Mouse (Mus musculus) kidney, postnatal 14 days (tissue): ENCODE measurements at regions not wholly inside any gene's neighbourhood (a gene's known extent, or its start where the extent isn't known, plus 50 kb on each side); places are given as distances from the start of the nearest gene placed in this dataset.

Experiments
- DNase-seq: peaks from one replicate; pipeline ENCODE4 v3.0.0; 2022; ENCODE audit warnings: mixed read lengths

- no peak for DNase-seq
Measured at GRCm38 (mm10) chr7:69326311-69326710, 577.3 kb upstream of the Arrdc4 start.

- DNase-seq: no peak
Measured at GRCm38 (mm10) chr7:69277056-69277705, 528.1 kb upstream of the Arrdc4 start.

- DNase-seq: no peak
Measured at GRCm38 (mm10) chr7:69276376-69277055, 527.5 kb upstream of the Arrdc4 start.

- DNase-seq: no peak
Measured at GRCm38 (mm10) chr7:69273670-69274069, 524.6 kb upstream of the Arrdc4 start.

- DNase-seq: no peak
Measured at GRCm38 (mm10) chr7:69244519-69244918, 495.5 kb upstream of the Arrdc4 start.

GRCm38 (mm10) chr7:69233296-69233695 lies 484.3 kb upstream of the Arrdc4 start:
- DNase-seq: no peak

GRCm38 (mm10) chr7:69217871-69218270 lies 468.8 kb upstream of the Arrdc4 start:
- peak; percentile 6 for DNase-seq
